11 mouse cellular contexts compared by ENCODE assay signal in genomic region chr10:75446501-75447083, GRCm38 (mm10). TPM values are rescaled to one million over a fixed set of nuclear protein-coding genes. Genes with fewer than 3 reads are reported as not detected.
DNase-seq lines count a peak whose midpoint lies in the region; ATAC-seq lines count a peak whose summit lies in the region.
"Had no signal": no experiment of that assay in that cellular context is flagged by ENCODE, and none has a peak within 500 bp of the region (broad histone marks: within the 10 kb centered on the region; RNA-seq: fewer than 3 reads in every experiment).

No protein-coding gene starts in this region.

- H3K9me3 ChIP-seq in embryonic facial prominence, embryonic 12.5 days, result no peaks in the 10 kb centered on the region
- no peaks in the 10 kb centered on the region for H3K9me3 ChIP-seq in liver, embryonic 15.5 days (replicated peaks)
- H3K9me3 ChIP-seq: midbrain, embryonic 12.5 days had no signal

- no peaks in the 10 kb centered on the region for H3K27me3 ChIP-seq in embryonic facial prominence, embryonic 12.5 days
- peaks cover 6% of the 10 kb centered on the region; the same call in 1 of the 2 replicates for H3K27me3 ChIP-seq in liver, embryonic 15.5 days
- H3K27me3 ChIP-seq: midbrain, embryonic 12.5 days; Patski had no signal

- ATAC-seq in CD4-positive, CD25-positive, alpha-beta regulatory T cell, adult 4 months, result peak; percentile 93
- ATAC-seq in embryonic facial prominence, embryonic 12.5 days (ENCODE audit: insufficient number of reproducible peaks, insufficient read depth, low FRiP score, low TSS enrichment), result no peak
- ATAC-seq in liver, embryonic 15.5 days (ENCODE audit: insufficient read depth), result peak; percentile 40
- no peak for ATAC-seq in megakaryocyte, adult 5-6 weeks (ENCODE audit: poor library complexity, severe bottlenecking)
- ATAC-seq: Patski had no signal

- H3K4me3 ChIP-seq in embryonic facial prominence, embryonic 12.5 days, result no peak overlapping the region
- H3K4me3 ChIP-seq in liver, embryonic 15.5 days (replicated peaks), result no peak overlapping the region
- H3K4me3 ChIP-seq: midbrain, embryonic 12.5 days had no signal

- peak; percentile 53 for DNase-seq in kidney, adult 9 months
- DNase-seq in kidney, adult 18-20 months, result no peak
- DNase-seq in cerebellum, postnatal 4 days (ENCODE audit: low spot score in 2 of 2), result no peak
- no peak for DNase-seq in urinary bladder, adult 2 months (ENCODE audit: low spot score)

- H3K4me2 ChIP-seq in embryonic facial prominence, embryonic 12.5 days (replicated peaks), result no peak overlapping the region
- no peak overlapping the region for H3K4me2 ChIP-seq in liver, embryonic 15.5 days
- H3K4me2 ChIP-seq: midbrain, embryonic 12.5 days had no signal

- peaks cover 26% of the 10 kb centered on the region for H3K4me1 ChIP-seq in embryonic facial prominence, embryonic 12.5 days
- H3K4me1 ChIP-seq in liver, embryonic 15.5 days (replicated peaks), result peaks cover 17% of the 10 kb centered on the region; the same call in 1 of the 2 replicates

- H3K27ac ChIP-seq in embryonic facial prominence, embryonic 12.5 days, result 0 out of 2 replicates have a peak overlapping the region, but pooled peaks have one; percentile 5
- H3K27ac ChIP-seq in liver, embryonic 15.5 days (replicated peaks), result no peak overlapping the region
- H3K27ac ChIP-seq: midbrain, embryonic 12.5 days; stomach, postnatal 0 days had no signal

- no peak overlapping the region for H3K9ac ChIP-seq in embryonic facial prominence, embryonic 12.5 days
- H3K9ac ChIP-seq in liver, embryonic 15.5 days, result no peak overlapping the region
- H3K9ac ChIP-seq: midbrain, embryonic 12.5 days had no signal

- 73% methylated on average over 13 of the region's 13 CpGs for WGBS in embryonic facial prominence, embryonic 12.5 days
- WGBS in liver, embryonic 15.5 days (ENCODE audit: insufficient replicate concordance), result 34% methylated on average over 13 of the region's 13 CpGs

- H3K36me3 ChIP-seq in embryonic facial prominence, embryonic 12.5 days, result no peaks in the 10 kb centered on the region
- no peaks in the 10 kb centered on the region for H3K36me3 ChIP-seq in liver, embryonic 15.5 days (replicated peaks)
- H3K36me3 ChIP-seq: midbrain, embryonic 12.5 days had no signal

RNA-seq across cellular contexts. Expression of gene Upb1, which starts 45.7 kb away (rescaled TPM):
- under 1 TPM in 1 of 2 experiments, not detected in 1; 0.74 TPM for polyA plus RNA-seq in CD4-positive, CD25-positive, alpha-beta regulatory T cell, adult 4 months (2017; shearing (Covaris generic))
- 0.18 and 0.49 TPM in 2 replicates for polyA plus RNA-seq in embryonic facial prominence, embryonic 12.5 days (2016; fragmentation: Nextera tagmentation; extraction: Ambion mirVana)
- polyA plus RNA-seq in liver, embryonic 15.5 days (2015; fragmentation: Nextera tagmentation; extraction: Ambion mirVana), result 28.0 and 32.6 TPM in 2 replicates
- 14.7 and 18.1 TPM in 2 replicates for total RNA-seq in megakaryocyte, adult 5-6 weeks (2015)
- total RNA-seq in megakaryocyte, adult 5-6 weeks (2017), result 31.7 and 33.3 TPM in 2 replicates
- polyA plus RNA-seq in urinary bladder, adult 2 months (2012; rRNA removed), result 0.90 and 1.0 TPM in 2 replicates
- polyA plus RNA-seq: Patski had no signal

Comparison
In these comparisons a context has a peak if more than half of its experiments do, and no peak if none do; other contexts are left out.
1. ATAC-seq: peak in CD4-positive, CD25-positive, alpha-beta regulatory T cell, adult 4 months (single experiment) and liver, embryonic 15.5 days (single experiment); none in embryonic facial prominence, embryonic 12.5 days (single experiment) and megakaryocyte, adult 5-6 weeks (single experiment).
2. RNA of gene Upb1, which starts 45.7 kb away (polyA plus RNA-seq): 28.0 to 32.6 TPM in liver, embryonic 15.5 days; 0.90 to 1.0 TPM in urinary bladder, adult 2 months, 0.74 TPM in CD4-positive, CD25-positive, alpha-beta regulatory T cell, adult 4 months and 0.18 to 0.49 TPM in embryonic facial prominence, embryonic 12.5 days; every median in the first group is over 10 times any median in the second.